Mouse (Mus musculus): Measurements from ENCODE around the gene Gpr4. TPM values are rescaled to one million over a fixed set of nuclear protein-coding genes. Genes with fewer than 3 reads are reported as not detected.

Gene Gpr4
- polyA plus RNA-seq, 1 experiment, result 0.70 TPM

DNA sequence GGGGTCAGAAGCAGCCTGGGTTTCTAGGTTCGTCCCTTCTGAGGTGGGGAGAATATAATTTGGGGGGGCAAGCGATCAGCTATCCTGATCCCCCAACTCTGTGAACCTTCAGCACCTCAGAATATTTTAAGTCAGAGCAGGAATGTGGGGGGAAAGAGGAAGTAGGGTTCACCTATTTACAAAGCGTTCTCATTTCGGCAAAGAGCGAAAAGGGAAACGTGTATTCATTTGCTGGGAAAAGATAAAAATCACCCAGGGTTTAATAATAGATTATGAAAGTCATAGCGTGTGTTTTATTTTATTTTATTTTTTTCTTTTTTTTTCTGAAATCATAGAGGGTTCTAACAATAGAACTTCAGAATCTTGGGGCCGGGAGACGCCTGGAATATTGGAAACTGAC lies 2.6 kb downstream of the Gpr4 start:
- Histone ChIP-seq H3K4me3 (replicated peaks; ENCODE audit: control insufficient read depth, low read depth, low read length) (no peak overlapping the region), H3K27ac (ENCODE audit: control insufficient read depth, insufficient read depth, low read depth, low read length, poor library complexity) (no peak overlapping the region), H3K4me1 (ENCODE audit: control insufficient read depth, insufficient read depth, low read length) (no peaks in the 10 kb centered on the region; the same call in 1 of the 2 replicates)
- WGBS, result 3% methylated on average over 9 of the region's 9 CpGs
- TF ChIP-seq POLR2A (IDR thresholded peaks at IDR 0.05; ENCODE audit: borderline replicate concordance, control insufficient read depth, low read depth, low read length), result no peak
- TF ChIP-seq CTCF (IDR thresholded peaks at IDR 0.05; ENCODE audit: control insufficient read depth, insufficient read depth, low read length), result no peak

DNA sequence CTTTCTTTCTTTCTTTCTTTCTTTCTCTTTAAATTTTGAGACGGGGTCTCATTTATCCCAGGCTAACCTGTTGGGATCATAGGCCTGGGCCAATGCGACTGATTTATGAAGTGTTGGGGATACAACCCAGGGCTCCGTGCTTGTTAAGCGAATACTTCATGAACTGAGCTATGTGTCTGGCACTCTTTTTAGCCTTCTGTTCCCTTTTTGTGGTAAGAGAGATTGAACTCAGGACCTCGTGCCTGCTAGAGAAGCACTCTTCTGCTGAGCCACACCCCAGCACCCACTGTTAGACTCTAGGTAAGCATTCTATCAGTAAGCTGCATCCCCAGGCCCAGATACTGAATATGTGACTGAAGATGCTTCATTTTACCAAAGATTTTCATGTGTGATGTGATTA lies 5.2 kb downstream of the Gpr4 start:
- TF ChIP-seq POLR2A (IDR thresholded peaks at IDR 0.05; ENCODE audit: borderline replicate concordance, control insufficient read depth, low read depth, low read length) (no peak), CTCF (IDR thresholded peaks at IDR 0.05; ENCODE audit: control insufficient read depth, insufficient read depth, low read length) (no peak)
- H3K4me3 ChIP-seq (replicated peaks; ENCODE audit: control insufficient read depth, low read depth, low read length), result no peak overlapping the region
- 13% methylated on average over 5 of the region's 5 CpGs for WGBS

DNA sequence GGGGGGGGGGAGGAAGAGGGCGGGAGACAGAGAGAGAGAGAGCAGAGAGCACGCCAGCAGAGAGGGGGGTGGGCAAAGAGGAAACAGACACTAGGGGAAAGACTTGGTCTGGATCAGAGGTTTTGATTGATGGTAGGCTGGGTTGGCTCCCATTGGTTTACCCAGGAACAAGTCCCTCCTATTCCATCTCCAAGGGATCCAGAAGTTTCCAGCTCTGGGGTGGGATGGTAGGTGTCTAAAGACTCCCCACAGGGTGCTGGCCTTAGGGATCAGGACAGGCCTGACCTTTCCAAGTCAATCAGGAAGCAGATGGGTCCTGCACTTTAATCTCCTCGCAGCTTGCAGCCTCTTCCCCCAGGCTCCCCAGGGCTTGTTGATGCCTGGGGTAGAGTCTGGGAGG lies 5.6 kb downstream of the Gpr4 start:
- Histone ChIP-seq H3K4me1 (ENCODE audit: control insufficient read depth, insufficient read depth, low read length) (no peaks in the 10 kb centered on the region; the same call in 1 of the 2 replicates), H3K4me3 (replicated peaks; ENCODE audit: control insufficient read depth, low read depth, low read length) (no peak overlapping the region), H3K27ac (ENCODE audit: control insufficient read depth, insufficient read depth, low read depth, low read length, poor library complexity) (no peak overlapping the region)
- TF ChIP-seq POLR2A (IDR thresholded peaks at IDR 0.05; ENCODE audit: borderline replicate concordance, control insufficient read depth, low read depth, low read length) (no peak), CTCF (IDR thresholded peaks at IDR 0.05; ENCODE audit: control insufficient read depth, insufficient read depth, low read length) (no peak)
- WGBS, result 0% methylated on average over 3 of the region's 3 CpGs

More for the DNA sequence above, 5.2 kb downstream of the Gpr4 start:
- H3K4me1 ChIP-seq (ENCODE audit: control insufficient read depth, insufficient read depth, low read length), result no peaks in the 10 kb centered on the region; the same call in 1 of the 2 replicates
- no peak overlapping the region for H3K27ac ChIP-seq (ENCODE audit: control insufficient read depth, insufficient read depth, low read depth, low read length, poor library complexity)

DNA sequence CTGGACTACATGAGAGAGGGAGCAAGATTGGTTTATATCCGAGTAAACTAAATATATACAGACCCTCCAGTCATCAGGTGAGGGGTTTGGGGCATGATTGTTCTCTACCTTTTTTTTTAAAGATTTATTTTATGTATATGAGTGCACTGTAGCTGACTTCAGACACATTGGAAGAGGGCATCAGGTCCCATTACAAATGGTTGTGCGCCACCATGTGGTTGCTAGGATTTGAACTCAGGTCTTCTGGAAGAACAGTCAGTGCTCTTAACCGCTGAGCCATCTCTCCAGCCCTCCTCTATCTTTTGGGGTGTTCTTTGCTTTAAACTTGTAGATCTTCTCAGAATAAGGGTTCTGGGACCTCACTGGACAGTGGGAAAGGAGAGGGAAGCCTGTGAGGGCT lies 7.7 kb downstream of the Gpr4 start:
- Histone ChIP-seq H3K4me1 (ENCODE audit: control insufficient read depth, insufficient read depth, low read length) (no peaks in the 10 kb centered on the region; the same call in 1 of the 2 replicates), H3K27ac (ENCODE audit: control insufficient read depth, insufficient read depth, low read depth, low read length, poor library complexity) (no peak overlapping the region), H3K4me3 (replicated peaks; ENCODE audit: control insufficient read depth, low read depth, low read length) (no peak overlapping the region)
- TF ChIP-seq POLR2A (IDR thresholded peaks at IDR 0.05; ENCODE audit: borderline replicate concordance, control insufficient read depth, low read depth, low read length) (no peak), CTCF (IDR thresholded peaks at IDR 0.05; ENCODE audit: control insufficient read depth, insufficient read depth, low read length) (no peak)
- WGBS, result 83% methylated on average over 3 of the region's 3 CpGs

GRCm38 (mm10) chr7:19222189-19222588 lies 9.9 kb downstream of the Gpr4 start:
- Histone ChIP-seq H3K27ac (ENCODE audit: control insufficient read depth, insufficient read depth, low read depth, low read length, poor library complexity) (no peak overlapping the region), H3K4me1 (ENCODE audit: control insufficient read depth, insufficient read depth, low read length) (peaks cover 2% of the 10 kb centered on the region; the same call in 1 of the 2 replicates), H3K4me3 (replicated peaks; ENCODE audit: control insufficient read depth, low read depth, low read length) (no peak overlapping the region)
- TF ChIP-seq CTCF (IDR thresholded peaks at IDR 0.05; ENCODE audit: control insufficient read depth, insufficient read depth, low read length), result no peak
- no peak for TF ChIP-seq POLR2A (IDR thresholded peaks at IDR 0.05; ENCODE audit: borderline replicate concordance, control insufficient read depth, low read depth, low read length)
- 91% methylated on average over 16 of the region's 16 CpGs for WGBS

- 88% methylated on average over 14 of the region's 14 CpGs for WGBS
- TF ChIP-seq POLR2A (IDR thresholded peaks at IDR 0.05; ENCODE audit: borderline replicate concordance, control insufficient read depth, low read depth, low read length), result no peak
- TF ChIP-seq CTCF (IDR thresholded peaks at IDR 0.05; ENCODE audit: control insufficient read depth, insufficient read depth, low read length), result no peak
- Histone ChIP-seq H3K4me1 (ENCODE audit: control insufficient read depth, insufficient read depth, low read length) (peaks cover 2% of the 10 kb centered on the region; the same call in 1 of the 2 replicates), H3K27ac (ENCODE audit: control insufficient read depth, insufficient read depth, low read depth, low read length, poor library complexity) (no peak overlapping the region), H3K4me3 (replicated peaks; ENCODE audit: control insufficient read depth, low read depth, low read length) (no peak overlapping the region)
These were observed 10.5 kb downstream of the Gpr4 start for GRCm38 (mm10) chr7:19222875-19223274.

GRCm38 (mm10) chr7:19224933-19225332 lies 12.6 kb downstream of the Gpr4 start:
- Histone ChIP-seq H3K4me3 (replicated peaks; ENCODE audit: control insufficient read depth, low read depth, low read length) (no peak overlapping the region), H3K27ac (ENCODE audit: control insufficient read depth, insufficient read depth, low read depth, low read length, poor library complexity) (no peak overlapping the region), H3K4me1 (ENCODE audit: control insufficient read depth, insufficient read depth, low read length) (peaks cover 2% of the 10 kb centered on the region; the same call in 1 of the 2 replicates)
- WGBS, result 56% methylated on average over 4 of the region's 4 CpGs
- no peak for TF ChIP-seq CTCF (IDR thresholded peaks at IDR 0.05; ENCODE audit: control insufficient read depth, insufficient read depth, low read length)
- TF ChIP-seq POLR2A (IDR thresholded peaks at IDR 0.05; ENCODE audit: borderline replicate concordance, control insufficient read depth, low read depth, low read length), result no peak

DNA sequence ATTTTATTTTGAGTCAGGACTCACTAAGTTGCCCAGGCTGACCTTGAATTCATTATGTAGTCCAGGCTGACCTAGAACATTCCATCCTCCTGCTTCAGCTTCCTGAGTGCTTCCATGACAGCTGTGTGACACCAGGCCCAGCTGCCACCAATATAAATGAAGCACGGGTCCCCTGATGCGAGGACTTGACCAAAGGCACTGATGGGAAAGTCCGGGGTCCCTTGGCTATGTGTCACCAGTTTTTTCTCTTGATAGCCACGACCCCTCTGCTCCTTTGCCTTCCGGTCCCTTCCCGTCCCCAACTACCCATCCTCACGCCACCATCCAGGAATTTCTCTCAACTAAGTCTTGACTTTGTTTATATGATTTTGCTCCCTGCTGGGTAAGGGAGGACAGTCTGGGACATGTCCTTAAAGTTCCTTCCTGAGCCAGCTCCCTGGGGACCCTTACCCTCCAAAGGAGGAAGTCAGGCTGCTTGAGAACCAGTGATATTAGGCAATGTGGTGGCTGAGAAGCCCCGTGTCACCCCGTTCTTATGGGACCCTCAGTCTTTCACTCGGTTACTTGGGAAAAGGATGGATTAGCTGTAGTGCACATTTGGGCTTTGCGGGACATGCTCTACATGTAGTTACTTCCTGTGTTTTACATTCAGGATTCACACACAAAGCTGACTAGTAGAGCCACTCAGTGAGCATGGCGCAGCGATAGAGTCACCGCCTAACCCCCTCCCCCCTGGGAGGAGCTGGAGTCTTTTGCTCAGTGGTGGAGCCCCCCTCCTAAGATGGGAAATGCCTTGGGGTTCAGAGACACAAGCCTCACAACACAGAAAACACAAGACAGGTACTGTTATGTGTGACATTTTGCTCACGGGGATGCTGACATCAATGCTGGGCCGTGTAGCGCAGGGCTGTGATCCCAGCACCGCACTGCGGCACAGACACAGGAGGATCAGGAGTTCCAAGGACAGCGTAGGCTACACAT lies 14.8 kb downstream of the Gpr4 start:
- 21% methylated on average over 20 of the region's 20 CpGs for WGBS
- Histone ChIP-seq H3K27ac (ENCODE audit: control insufficient read depth, insufficient read depth, low read depth, low read length, poor library complexity) (peak overlapping the region; percentile 87), H3K4me1 (ENCODE audit: control insufficient read depth, insufficient read depth, low read length) (peaks cover 2% of the 10 kb centered on the region; the same call in 1 of the 2 replicates), H3K4me3 (replicated peaks; ENCODE audit: control insufficient read depth, low read depth, low read length) (peak overlapping the region; percentile 94)
- TF ChIP-seq CTCF (IDR thresholded peaks at IDR 0.05; ENCODE audit: control insufficient read depth, insufficient read depth, low read length) (no peak), POLR2A (IDR thresholded peaks at IDR 0.05; ENCODE audit: borderline replicate concordance, control insufficient read depth, low read depth, low read length) (no peak)

Measured in bone marrow, adult 2 months (tissue).